Mouse (Mus musculus): ENCODE results near the gene Cmtm7. TPM values are rescaled to one million over a fixed set of nuclear protein-coding genes. Genes with fewer than 3 reads are reported as not detected.

Cmtm7 gene
- polyA plus RNA-seq, 1 experiment = 0.53 TPM

- Histone ChIP-seq H3K4me3 (replicated peaks) (no peak overlapping the region), H3K36me3 (ENCODE audit: control insufficient read depth) (no peaks in the 10 kb centered on the region), H3K9me3 (ENCODE audit: control insufficient read depth, low read length) (no peaks in the 10 kb centered on the region), H3K27me3 (ENCODE audit: control insufficient read depth) (no peaks in the 10 kb centered on the region), H3K4me1 (ENCODE audit: control insufficient read depth) (no peaks in the 10 kb centered on the region)
- TF ChIP-seq TAL1 (IDR thresholded peaks at IDR 0.05; ENCODE audit: low read length) (no peak), GATA1 (IDR thresholded peaks at IDR 0.05; ENCODE audit: low read length) (no peak)
These were observed 34.5 kb upstream of the Cmtm7 start for GRCm38 (mm10) chr9:114816121-114816520.

- TF ChIP-seq TAL1 (IDR thresholded peaks at IDR 0.05; ENCODE audit: low read length) = no peak
- no peak for TF ChIP-seq GATA1 (IDR thresholded peaks at IDR 0.05; ENCODE audit: low read length)
- H3K4me1 ChIP-seq (ENCODE audit: control insufficient read depth) = no peaks in the 10 kb centered on the region
- H3K4me3 ChIP-seq (replicated peaks) = no peak overlapping the region
- H3K27me3 ChIP-seq (ENCODE audit: control insufficient read depth) = no peaks in the 10 kb centered on the region
- H3K9me3 ChIP-seq (ENCODE audit: control insufficient read depth, low read length) = no peaks in the 10 kb centered on the region
- H3K36me3 ChIP-seq (ENCODE audit: control insufficient read depth) = no peaks in the 10 kb centered on the region
These were observed 33.7 kb upstream of the Cmtm7 start for GRCm38 (mm10) chr9:114815315-114815714.

GRCm38 (mm10) chr9:114812001-114812400, 30.3 kb upstream of the Cmtm7 start:
- Histone ChIP-seq H3K27me3 (ENCODE audit: control insufficient read depth) (no peaks in the 10 kb centered on the region), H3K4me1 (ENCODE audit: control insufficient read depth) (no peaks in the 10 kb centered on the region; the same call in 1 of the 2 replicates), H3K36me3 (ENCODE audit: control insufficient read depth) (no peaks in the 10 kb centered on the region), H3K4me3 (replicated peaks) (no peak overlapping the region), H3K9me3 (ENCODE audit: control insufficient read depth, low read length) (no peaks in the 10 kb centered on the region)
- TF ChIP-seq GATA1 (IDR thresholded peaks at IDR 0.05; ENCODE audit: low read length) (no peak), TAL1 (IDR thresholded peaks at IDR 0.05; ENCODE audit: low read length) (no peak)

DNA sequence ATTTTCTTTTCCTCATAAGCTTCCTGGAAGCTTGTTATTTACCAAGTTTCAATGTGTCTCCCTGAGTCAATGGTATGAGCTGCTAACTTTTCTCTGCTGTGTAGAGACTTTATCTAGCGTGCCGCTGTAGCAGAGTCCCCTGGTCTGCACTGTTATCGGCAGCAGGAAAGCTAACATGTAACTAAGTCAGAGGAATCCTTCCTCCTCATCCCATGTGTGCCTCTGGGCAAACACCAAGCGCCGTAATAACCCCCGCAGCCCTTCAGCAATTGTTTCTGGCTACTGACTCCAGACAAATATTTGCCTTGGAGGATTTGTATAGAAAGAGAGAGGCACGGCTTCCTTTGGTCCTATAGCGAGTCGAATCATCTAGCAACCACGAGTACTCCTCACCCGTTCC, 29.2 kb upstream of the Cmtm7 start:
- no peak for TF ChIP-seq GATA1 (IDR thresholded peaks at IDR 0.05; ENCODE audit: low read length)
- TF ChIP-seq TAL1 (IDR thresholded peaks at IDR 0.05; ENCODE audit: low read length) = no peak
- Histone ChIP-seq H3K4me1 (ENCODE audit: control insufficient read depth) (no peaks in the 10 kb centered on the region; the same call in 1 of the 2 replicates), H3K36me3 (ENCODE audit: control insufficient read depth) (no peaks in the 10 kb centered on the region), H3K9me3 (ENCODE audit: control insufficient read depth, low read length) (no peaks in the 10 kb centered on the region), H3K4me3 (replicated peaks) (no peak overlapping the region), H3K27me3 (ENCODE audit: control insufficient read depth) (no peaks in the 10 kb centered on the region)

GRCm38 (mm10) chr9:114808671-114809070, 27.0 kb upstream of the Cmtm7 start:
- Histone ChIP-seq H3K4me1 (ENCODE audit: control insufficient read depth) (no peaks in the 10 kb centered on the region; the same call in 1 of the 2 replicates), H3K4me3 (replicated peaks) (no peak overlapping the region), H3K9me3 (ENCODE audit: control insufficient read depth, low read length) (no peaks in the 10 kb centered on the region), H3K36me3 (ENCODE audit: control insufficient read depth) (no peaks in the 10 kb centered on the region), H3K27me3 (ENCODE audit: control insufficient read depth) (no peaks in the 10 kb centered on the region)
- TF ChIP-seq TAL1 (IDR thresholded peaks at IDR 0.05; ENCODE audit: low read length) (no peak), GATA1 (IDR thresholded peaks at IDR 0.05; ENCODE audit: low read length) (no peak)

- Histone ChIP-seq H3K4me3 (replicated peaks) (no peak overlapping the region), H3K27me3 (ENCODE audit: control insufficient read depth) (no peaks in the 10 kb centered on the region), H3K36me3 (ENCODE audit: control insufficient read depth) (no peaks in the 10 kb centered on the region), H3K4me1 (ENCODE audit: control insufficient read depth) (no peaks in the 10 kb centered on the region; the same call in 1 of the 2 replicates), H3K9me3 (ENCODE audit: control insufficient read depth, low read length) (no peaks in the 10 kb centered on the region)
- TF ChIP-seq TAL1 (IDR thresholded peaks at IDR 0.05; ENCODE audit: low read length) = no peak
- no peak for TF ChIP-seq GATA1 (IDR thresholded peaks at IDR 0.05; ENCODE audit: low read length)
These were observed 25.6 kb upstream of the Cmtm7 start for GRCm38 (mm10) chr9:114807261-114807660.

DNA sequence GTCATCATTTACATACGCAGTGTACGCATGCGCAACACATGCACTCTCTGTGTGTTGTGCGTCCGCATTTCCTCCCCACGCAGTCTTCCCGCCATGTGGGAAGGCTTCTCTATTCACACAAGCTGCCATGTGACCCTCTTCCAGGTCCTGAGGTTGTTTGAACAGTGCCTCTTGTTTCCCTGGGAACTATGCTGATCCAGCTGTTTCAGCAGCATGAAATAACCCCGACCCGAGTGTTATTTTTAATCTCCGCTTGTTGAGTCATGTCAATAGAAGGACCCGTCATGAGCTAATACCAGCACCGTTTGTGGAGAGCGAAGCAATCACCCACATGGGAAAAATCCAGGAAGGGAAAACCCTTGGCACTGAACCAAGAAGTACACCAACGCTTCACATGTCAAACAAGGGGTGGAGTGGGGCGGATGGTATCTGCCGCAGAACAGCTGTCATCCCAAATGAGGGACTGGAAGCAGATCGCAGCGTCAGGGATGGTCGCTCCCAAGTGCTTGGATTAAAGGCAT, 23.6 kb upstream of the Cmtm7 start:
- Histone ChIP-seq H3K9me3 (ENCODE audit: control insufficient read depth, low read length) (no peaks in the 10 kb centered on the region), H3K36me3 (ENCODE audit: control insufficient read depth) (no peaks in the 10 kb centered on the region), H3K27me3 (ENCODE audit: control insufficient read depth) (no peaks in the 10 kb centered on the region), H3K4me3 (replicated peaks) (no peak overlapping the region), H3K4me1 (ENCODE audit: control insufficient read depth) (no peaks in the 10 kb centered on the region; the same call in 1 of the 2 replicates)
- TF ChIP-seq GATA1 (IDR thresholded peaks at IDR 0.05; ENCODE audit: low read length) = no peak
- TF ChIP-seq TAL1 (IDR thresholded peaks at IDR 0.05; ENCODE audit: low read length) = no peak

DNA sequence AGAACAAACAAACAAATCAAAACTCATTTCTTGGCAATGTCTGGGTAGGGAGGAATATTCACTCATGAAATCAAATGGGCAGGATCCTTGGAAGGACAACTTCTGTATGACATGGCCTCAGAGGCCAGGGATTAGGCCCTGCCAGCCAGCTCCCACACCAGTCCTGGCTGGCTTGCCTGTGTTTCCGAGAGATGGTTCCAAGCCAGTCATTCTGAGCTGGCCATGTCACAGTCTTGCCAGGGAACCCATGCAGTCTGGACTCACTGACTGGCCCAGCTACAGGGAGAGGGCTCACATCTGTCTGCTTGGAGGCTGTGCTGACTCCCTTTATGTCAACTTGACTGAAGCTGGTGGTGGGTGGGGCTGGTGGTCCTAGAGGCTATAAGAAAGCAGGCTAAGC, 20.5 kb upstream of the Cmtm7 start:
- no peak for TF ChIP-seq TAL1 (IDR thresholded peaks at IDR 0.05; ENCODE audit: low read length)
- no peak for TF ChIP-seq GATA1 (IDR thresholded peaks at IDR 0.05; ENCODE audit: low read length)
- Histone ChIP-seq H3K27me3 (ENCODE audit: control insufficient read depth) (no peaks in the 10 kb centered on the region), H3K4me1 (ENCODE audit: control insufficient read depth) (no peaks in the 10 kb centered on the region)

GRCm38 (mm10) chr9:114801301-114801700, 19.6 kb upstream of the Cmtm7 start:
- TF ChIP-seq GATA1 (IDR thresholded peaks at IDR 0.05; ENCODE audit: low read length) = no peak
- no peak for TF ChIP-seq TAL1 (IDR thresholded peaks at IDR 0.05; ENCODE audit: low read length)
- H3K36me3 ChIP-seq (ENCODE audit: control insufficient read depth) = no peaks in the 10 kb centered on the region
- H3K9me3 ChIP-seq (ENCODE audit: control insufficient read depth, low read length) = no peaks in the 10 kb centered on the region
- no peaks in the 10 kb centered on the region for H3K4me1 ChIP-seq (ENCODE audit: control insufficient read depth)
- H3K27me3 ChIP-seq (ENCODE audit: control insufficient read depth) = no peaks in the 10 kb centered on the region
- H3K4me3 ChIP-seq (replicated peaks) = no peak overlapping the region

More for the DNA sequence above, 20.5 kb upstream of the Cmtm7 start:
- Histone ChIP-seq H3K9me3 (ENCODE audit: control insufficient read depth, low read length) (no peaks in the 10 kb centered on the region), H3K36me3 (ENCODE audit: control insufficient read depth) (no peaks in the 10 kb centered on the region), H3K4me3 (replicated peaks) (no peak overlapping the region)
